Mouse (Mus musculus) bone marrow macrophage, adult 2 months (primary cell): ENCODE data around the gene Bmf.

Source experiments
- CTCF ChIP-seq: IDR thresholded peaks from 2 replicates; pipeline ENCODE4 v1.5.1; 2012; ENCODE audit warnings: low read depth, mild to moderate bottlenecking, low read length, moderate library complexity
- POLR2A ChIP-seq: IDR thresholded peaks from 2 replicates; pipeline ENCODE4 v1.6.1; 2012; ENCODE audit warnings: mild to moderate bottlenecking, low read depth, low read length, borderline replicate concordance

GRCm38 (mm10) chr2:118500191-118500590 is 49.3 kb downstream of the Bmf start:
- TF ChIP-seq CTCF, result no peak
- no peak for TF ChIP-seq POLR2A
